Mouse (Mus musculus): ENCODE measurements around the gene Heatr5b. TPM values are rescaled to one million over a fixed set of nuclear protein-coding genes. Genes with fewer than 3 reads are reported as not detected.
A peak's percentile ranks its signal among the peaks of the same experiment; 100 is the strongest.
"Not testable (repeated sequence)": the region's sequence is repeated elsewhere in the genome, so short reads cannot be mapped to it uniquely, and the experiment has no call there.

Heatr5b gene
- total RNA-seq (2015; ENCODE audit: low replicate concordance) (5.4 and 6.7 TPM in 2 replicates), total RNA-seq (2017; ENCODE audit: low replicate concordance) (6.1 and 7.1 TPM in 2 replicates)

DNA sequence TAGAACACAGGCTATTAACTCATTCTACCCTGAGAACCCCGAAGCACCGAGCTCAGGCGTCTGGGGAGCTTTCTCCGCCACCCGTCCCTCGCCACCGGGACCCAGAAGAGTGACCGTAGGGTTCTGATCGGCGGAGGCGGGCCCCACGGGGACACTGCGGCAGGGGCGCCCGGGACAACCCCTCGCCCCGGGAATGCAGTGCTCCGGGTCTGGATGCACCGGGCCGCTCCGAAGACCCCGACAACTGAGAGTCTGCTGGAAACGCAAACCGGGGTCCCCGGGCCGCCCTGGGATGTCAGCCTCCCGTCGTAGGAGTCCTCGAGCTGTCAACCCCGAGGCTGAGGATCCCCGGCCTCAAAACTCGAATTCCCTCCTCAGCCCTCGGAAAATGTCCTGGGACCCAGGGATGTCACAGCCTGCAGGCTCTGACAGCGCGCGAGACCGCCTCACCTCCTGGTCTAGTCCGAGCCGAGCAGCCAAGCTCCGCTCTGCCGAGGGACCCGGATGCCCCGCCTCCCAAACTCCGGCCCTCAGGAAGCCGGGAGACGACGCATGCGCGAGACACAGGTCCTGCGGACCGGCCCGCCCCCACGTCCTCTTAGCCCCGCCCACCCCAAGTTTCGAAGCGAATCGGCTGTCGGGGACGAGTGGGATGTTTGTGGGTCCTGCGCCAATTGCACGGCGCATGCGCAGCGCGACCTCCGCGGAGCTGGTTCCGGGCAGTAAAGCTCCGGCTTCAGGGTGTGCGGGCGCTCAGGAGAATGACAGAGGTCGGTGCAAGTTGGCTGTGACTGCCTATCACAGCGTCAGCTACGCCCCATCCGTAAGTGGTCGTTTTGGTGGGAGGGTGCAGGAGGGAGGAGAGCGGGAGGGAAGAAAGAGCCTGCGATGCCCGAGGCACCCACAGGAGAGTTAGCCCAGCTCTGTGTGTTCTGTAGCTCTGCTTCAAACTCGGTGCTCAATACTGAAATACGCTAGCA, at the start of gene Heatr5b, which contains the start of gene Gpatch11:
Gene Heatr5b, minus strand, starts transcription at position 509 of the 980 bp plus-strand sequence.
Gene Gpatch11, plus strand, starts transcription at position 712 of the 980 bp plus-strand sequence.
- ATAC-seq (replicated peaks; ENCODE audit: low FRiP score, poor library complexity, severe bottlenecking), result peak; percentile 91

DNA sequence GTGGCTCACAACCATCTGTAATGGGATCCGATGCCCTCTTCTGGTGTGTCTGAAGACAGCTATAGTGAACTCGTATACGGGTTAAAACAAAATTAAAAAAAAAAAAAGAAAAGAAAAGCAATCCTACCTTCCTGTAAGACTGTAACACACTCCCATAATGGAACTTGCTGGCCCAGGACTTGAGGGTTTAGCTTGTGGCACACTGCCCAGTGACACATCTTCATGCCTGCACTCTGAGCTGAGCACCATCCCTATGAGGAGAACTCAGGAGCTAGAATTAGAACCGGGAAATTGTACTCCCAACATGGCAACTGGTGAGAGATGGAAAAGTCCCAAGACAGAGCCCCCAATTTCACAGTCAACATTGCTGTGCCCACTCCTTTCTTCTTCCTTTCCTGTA, 48.1 kb upstream of the Heatr5b start:
- no peak for ATAC-seq (replicated peaks; ENCODE audit: low FRiP score, poor library complexity, severe bottlenecking)

DNA sequence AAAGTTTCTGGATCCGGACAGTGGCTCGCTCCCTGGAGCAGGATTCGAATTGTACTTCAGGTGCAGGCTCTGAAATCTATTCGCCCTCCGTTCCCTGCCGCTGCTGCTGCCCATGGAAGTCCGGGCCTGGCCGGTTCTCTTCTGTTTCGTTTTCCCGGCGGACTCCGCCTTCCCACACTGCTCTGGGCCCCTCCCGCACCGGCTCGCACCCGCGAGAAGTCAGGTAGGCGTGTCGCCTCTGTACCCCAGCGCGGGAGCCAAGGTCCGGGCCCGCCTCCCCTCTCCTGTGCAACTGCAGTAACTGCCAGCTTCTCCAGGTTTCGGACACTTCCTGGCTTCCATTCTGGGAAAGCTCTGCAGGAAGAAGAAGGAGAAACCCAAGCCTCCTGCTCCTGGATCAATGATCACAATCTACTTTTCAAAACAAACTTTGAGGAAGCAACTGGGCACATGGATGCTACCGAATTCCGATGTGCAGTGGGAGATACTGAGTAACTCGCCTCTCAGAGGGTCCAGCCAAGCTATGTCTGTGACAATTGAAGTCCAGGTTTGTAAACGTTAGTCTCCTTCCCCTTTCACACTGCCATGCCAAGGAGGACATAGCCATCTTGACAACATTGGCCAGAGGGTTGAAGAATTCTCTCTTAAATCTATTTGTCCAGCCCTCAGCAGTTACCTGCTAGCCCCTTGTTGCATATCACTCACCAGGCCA, 47.4 kb upstream of the Heatr5b start, which contains the start of gene Eif2ak2:
Gene Eif2ak2, minus strand, starts transcription at position 173 of the 712 bp plus-strand sequence.
- ATAC-seq (replicated peaks; ENCODE audit: low FRiP score, poor library complexity, severe bottlenecking), result peak; percentile 96

DNA sequence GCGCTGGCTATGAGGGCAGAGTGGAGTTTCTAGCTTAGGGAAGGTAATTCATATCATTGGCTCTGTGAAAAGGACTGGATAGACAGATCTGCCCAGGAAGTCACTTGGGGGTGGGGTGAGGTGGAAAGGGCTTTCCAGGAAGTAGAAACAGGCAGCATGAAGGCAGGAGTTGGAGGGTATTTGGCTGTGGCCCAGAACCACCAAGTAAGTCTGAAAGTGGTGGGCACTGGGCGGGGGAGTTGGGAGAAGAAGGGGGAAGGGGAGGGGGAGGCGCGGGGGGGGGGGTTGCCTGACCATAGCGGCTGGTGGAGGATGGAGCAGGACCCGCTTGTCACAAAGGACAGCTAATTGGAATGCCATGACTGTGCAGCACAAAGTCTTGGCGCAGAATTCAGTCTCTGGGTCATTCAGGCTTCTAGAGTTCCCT, 46.7 kb upstream of the Heatr5b start:
- 0 out of 2 replicates have a peak, but pooled peaks have one; percentile 33 for ATAC-seq (replicated peaks; ENCODE audit: low FRiP score, poor library complexity, severe bottlenecking)

DNA sequence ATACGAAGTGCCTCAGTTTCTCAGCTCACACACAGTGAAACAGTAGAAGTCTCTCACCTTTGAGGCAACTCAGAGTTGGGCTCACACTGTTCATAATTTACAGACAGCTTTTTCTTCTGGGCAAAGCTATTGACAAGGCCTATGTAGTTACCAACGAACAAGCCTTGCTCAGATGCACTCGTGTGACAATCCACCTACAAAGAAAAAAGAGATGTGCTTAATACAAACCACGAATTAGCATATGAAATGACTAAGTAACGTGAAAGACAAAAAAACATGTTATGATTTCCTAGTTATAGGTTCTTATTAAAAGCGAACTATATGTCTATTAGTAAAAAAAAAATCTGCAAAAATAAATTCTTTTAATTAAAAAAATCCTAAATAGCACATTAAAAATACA, 38.7 kb upstream of the Heatr5b start:
- no peak for ATAC-seq (replicated peaks; ENCODE audit: low FRiP score, poor library complexity, severe bottlenecking)

DNA sequence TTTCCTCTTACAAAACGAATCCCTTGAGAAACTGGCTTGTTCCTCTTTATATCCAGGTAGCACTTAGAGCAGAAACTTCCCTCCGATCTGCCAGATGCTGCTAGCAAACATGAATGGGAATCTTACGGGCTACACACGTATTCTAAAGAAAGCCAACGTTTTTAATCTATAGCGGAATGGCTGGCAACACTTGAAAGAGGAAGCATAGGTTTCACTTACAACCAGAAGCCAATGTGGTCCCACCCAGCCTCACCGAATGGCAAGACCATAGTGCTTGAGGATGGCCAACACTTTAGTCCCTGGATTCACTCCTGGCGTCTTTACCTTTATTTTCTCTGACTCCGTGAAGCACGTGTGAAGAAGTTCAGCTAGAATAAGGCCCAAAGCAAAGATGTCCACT, 21.1 kb upstream of the Heatr5b start:
- no peak for ATAC-seq (replicated peaks; ENCODE audit: low FRiP score, poor library complexity, severe bottlenecking)

DNA sequence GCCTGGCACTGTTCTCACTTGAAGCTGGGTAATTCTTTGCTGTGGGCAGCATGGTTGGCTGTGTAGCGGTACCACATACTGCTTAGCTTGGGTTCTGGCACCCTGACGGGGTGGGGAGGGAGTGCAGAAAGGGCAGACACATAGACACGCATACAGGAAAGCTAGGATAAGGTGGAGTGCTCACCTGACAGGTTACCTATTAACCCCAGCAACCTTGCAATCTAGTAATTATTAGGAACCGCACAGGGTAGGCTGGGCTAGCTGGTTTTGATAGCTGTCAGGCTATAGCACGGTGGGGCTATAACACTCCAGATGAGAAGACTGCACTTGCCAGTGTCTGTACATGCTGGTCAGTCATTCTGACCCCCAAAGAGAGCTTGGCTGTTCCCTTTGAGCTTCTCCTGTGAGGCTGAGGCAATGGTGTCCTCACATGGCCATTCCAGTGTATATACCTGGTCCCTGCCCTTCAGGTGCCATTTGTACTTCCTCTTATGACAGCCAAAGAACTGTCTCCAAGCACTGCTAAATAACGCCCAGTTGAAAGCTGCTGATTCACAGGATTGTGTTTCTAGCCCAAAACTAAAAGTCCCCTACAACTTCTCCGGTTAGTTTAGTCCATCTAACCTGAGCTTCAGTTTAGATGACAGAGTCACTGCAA, 7.2 kb upstream of the Heatr5b start:
- ATAC-seq (replicated peaks; ENCODE audit: low FRiP score, poor library complexity, severe bottlenecking), result no peak

DNA sequence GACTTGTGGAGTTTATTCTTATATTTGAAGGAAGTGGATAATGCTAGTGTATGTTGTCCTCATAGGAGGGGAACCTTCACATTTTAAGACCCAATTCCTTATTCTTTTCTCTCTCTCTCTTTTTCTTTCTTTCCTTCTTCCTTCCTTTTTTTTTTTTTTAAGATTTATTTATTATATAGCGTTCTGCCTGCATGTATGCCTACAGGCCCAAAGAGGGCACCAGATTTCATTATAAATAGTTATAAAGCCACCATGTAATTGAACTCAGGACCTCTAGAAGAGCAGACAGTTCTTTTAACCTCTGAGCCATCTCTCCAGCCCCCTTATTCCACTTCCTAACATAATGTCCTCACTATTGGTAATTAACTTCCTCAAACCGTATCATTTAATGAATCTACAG, 892 bp upstream of the Heatr5b start:
- no peak for ATAC-seq (replicated peaks; ENCODE audit: low FRiP score, poor library complexity, severe bottlenecking)

DNA sequence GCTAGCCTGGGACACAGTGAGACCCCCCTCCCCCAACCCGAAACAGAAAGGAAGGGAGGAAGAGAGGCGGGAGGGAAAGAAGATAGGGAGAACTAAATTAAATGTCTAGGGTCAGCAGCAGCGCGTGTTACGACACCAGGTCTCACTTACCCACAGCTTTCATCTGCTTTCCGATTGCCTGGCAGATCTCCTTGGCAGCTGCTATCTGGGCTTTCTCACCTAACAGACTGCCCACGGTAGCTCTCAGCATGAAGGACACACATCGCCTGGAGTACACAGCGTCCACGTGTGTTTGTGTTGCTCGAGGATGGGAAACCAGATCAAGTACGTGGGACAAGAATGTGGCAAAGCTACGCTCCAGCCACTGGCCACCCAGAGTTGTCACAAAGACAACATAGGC, 10.8 kb downstream of the Heatr5b start:
- no peak for ATAC-seq (replicated peaks; ENCODE audit: low FRiP score, poor library complexity, severe bottlenecking)

DNA sequence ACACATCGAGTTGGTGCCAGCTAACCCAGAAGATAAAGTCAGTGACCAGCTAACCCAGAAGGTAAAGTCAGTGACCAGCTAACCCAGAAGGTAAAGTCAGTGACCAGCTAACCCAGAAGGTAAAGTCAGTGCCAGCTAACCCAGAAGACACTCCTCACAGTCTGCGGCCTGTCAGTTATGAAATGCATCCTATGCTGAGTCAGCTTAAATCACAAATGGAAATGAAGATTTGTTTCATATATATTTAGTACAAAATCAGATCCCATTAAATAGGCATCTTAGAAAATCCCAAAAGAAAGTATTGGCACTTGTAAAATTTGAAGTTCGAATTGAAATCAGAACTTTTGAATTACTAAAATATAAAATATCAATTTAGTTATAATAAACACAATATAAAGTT, 25.6 kb downstream of the Heatr5b start:
- ATAC-seq (replicated peaks; ENCODE audit: low FRiP score, poor library complexity, severe bottlenecking), result no peak

DNA sequence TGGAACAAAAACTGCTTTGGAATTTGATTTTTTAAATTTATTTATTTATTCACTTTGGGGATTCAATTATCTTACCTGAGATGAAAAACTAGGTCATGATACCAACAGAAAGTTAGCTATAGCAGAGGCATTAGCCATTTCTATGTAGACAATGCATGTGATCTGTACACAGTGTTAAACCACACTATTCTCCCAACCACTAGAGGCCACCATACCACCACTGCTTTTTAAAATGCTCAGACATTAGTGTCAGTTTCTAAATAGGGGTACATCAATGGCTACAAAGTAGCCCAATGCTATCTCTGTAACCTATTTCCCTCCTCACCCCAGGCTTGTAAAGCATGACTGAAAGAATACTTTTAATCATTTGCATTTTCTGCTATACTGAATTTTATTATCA, 26.1 kb downstream of the Heatr5b start:
- ATAC-seq (replicated peaks; ENCODE audit: low FRiP score, poor library complexity, severe bottlenecking), result peak; percentile 52; the same call in 1 of the 2 replicates

DNA sequence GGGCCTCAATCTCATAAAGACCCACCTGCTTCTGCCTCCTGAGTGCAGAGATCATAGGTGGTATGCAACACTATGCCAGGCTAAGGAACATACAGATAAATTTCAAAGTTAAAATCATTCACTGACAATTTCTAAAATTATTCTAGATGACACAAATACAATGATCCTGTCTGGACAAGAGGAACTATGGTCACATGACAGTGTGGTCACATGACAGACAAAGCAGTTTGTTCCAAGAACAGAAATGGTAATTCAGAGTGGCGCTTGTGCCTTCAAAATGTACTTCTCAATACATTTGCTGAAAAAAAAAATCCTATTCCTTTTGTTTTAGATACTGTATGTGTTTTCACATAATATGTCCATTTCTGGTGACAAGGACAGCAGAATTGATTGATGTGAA, 37.9 kb downstream of the Heatr5b start:
- ATAC-seq (replicated peaks; ENCODE audit: low FRiP score, poor library complexity, severe bottlenecking), result no peak

DNA sequence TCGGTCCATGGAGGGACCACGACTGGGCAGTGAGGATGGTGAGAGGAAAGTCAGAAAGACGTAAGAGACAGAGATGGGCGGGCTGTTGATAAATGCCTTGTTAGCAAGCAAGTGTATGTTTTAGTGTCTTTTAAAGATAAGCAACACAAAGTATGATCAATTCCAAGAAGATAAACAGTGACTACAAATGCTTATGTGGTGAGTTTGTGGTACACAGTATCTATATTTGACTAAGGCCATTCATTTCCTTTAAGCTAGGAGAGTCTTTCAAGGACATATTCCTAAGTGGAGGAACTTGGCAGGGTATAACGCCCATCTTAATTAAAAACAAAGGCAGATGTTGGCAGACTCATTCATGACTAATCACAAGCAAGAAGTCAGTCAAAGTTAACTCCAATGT, 40.8 kb downstream of the Heatr5b start:
- no peak for ATAC-seq (replicated peaks; ENCODE audit: low FRiP score, poor library complexity, severe bottlenecking)

DNA sequence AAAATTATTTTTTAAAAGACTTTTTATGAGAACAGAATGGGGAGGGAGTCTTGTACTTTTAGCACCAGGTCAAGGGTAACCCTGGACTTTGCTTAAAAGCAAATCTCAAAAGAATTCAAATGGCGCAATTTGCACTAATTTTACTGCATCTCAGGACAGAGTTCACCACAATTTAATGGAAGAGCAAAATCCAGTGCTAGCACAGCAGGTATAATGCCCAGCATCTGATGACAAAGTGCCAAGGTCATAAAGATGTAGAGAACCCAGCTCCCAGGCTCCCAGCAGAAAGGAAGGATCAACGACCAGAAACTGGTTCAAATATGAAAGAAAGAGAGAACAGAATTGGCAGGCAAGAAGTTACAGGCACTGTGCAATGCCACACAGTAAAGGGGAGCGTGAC, 43.0 kb downstream of the Heatr5b start:
- no peak for ATAC-seq (replicated peaks; ENCODE audit: low FRiP score, poor library complexity, severe bottlenecking)

DNA sequence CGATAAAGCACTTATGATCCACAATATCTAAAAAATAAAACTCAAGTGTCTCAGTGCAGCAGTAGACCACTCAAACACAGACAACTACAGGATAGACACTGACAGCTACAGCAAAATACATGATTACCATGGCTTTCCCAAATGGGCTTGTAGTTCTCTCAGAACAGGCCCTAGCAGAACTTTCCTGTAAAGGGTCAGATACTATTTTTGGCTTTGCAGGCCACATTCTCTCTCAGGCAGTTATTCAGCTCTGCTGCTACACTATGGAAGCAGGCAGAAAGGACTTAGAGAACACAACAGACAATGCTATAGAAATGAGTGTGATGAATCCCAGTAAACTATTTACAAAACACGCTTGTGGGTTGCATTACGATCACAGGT, 43.5 kb downstream of the Heatr5b start:
- ATAC-seq (replicated peaks; ENCODE audit: low FRiP score, poor library complexity, severe bottlenecking), result no peak

DNA sequence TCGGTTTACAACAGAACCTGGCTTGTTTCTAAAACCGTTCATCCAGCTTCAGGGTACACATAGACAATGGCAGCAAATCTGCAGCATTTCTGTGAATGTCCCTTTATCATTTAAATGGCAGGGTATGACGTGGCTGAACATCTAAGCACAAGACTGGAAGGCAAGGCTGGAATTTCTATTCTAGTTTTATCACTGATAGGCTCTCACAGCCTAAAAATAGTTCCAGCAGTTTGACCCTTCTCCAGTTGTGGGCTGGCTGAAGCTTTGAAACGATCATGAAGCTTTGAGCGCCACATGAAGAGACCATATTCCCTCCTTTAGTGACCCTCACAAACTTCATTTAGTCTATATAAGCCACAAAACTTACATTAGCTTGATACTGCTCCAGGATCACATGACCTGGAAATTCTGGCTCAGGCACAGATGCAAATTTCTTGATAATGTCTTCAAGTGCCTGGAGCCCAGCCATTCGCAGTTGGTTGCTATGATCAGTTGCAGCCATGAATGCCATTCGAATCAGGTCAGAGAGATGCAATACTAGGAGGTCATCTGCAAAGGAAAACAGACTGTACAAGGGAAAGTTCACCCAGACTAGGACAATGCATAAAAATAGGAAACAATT, 44.0 kb downstream of the Heatr5b start:
- ATAC-seq (replicated peaks; ENCODE audit: low FRiP score, poor library complexity, severe bottlenecking), result no peak

DNA sequence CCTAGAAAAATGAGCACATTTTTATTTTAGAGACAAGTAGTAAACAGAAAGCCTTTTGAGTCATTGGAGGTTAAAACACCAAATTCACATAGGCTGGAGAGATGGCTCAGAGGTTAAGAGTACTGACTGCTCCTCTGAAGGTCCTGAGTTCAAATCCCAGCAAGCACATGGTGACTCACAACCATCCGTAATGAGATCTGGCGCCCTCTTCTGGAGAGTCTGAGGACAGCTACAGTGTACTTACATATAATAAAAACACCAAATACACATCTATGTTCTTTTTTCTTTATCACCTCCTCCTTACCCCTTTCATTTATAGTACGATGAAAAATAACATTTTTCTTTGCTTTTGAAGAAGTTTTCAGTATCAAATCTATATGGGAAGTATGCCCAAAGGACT, 46.9 kb downstream of the Heatr5b start:
- not testable (repeated sequence) for ATAC-seq (replicated peaks; ENCODE audit: low FRiP score, poor library complexity, severe bottlenecking)

DNA sequence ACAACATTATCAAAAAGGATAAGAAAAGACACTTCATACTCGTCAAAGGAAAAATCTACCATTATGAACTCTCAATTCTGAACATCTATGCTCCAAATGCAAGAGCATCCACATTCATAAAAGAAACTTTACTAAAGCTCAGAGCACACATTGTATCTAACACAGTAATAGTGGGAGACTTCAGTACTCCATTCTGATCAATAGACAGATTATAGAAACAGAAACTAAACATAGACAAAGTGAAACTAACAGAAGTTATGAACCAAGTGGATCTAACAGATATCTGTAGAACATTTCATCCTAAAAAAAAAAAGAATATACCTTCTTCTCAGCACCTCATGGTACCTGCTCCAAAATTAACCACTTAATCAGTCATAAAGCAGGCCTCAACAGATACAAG, 56.4 kb downstream of the Heatr5b start:
- no peak for ATAC-seq (replicated peaks; ENCODE audit: low FRiP score, poor library complexity, severe bottlenecking)

DNA sequence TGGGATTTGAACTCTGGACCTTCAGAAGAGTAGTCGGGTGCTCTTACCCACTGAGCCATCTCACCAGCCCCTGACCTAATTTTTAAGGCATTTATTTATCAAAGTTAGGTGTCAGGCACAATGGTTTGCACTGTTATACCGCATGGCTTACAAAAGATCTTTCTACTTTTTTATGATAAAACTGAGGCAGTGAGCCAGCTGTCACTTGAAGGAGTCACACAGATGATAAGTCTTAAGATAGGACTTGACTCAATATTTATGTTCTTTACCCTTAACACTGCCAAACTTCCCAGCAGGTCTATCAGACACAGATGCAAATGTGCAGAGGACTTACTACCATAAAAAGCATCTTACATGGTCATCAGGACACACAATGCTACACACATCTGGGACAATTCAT, 62.8 kb downstream of the Heatr5b start:
- no peak for ATAC-seq (replicated peaks; ENCODE audit: low FRiP score, poor library complexity, severe bottlenecking)

DNA sequence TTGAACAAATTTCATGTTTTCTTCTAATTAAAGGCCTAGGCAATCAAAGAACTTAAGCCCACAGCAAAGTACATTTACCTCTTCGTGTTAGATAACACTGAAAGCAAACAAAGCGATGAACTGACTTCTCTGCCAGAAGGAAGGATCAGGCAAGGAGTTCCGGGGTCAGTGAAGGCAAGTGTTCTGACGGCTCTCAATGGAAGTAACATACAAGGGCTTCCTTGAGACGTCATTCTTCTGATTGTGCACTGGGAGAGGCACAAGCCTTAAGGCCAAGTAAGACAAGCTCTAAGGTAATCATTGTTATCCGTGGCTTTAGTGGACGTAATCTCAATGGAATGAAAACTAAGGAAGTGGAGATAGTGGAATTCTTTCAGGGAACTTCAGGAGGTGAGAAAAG, 64.2 kb downstream of the Heatr5b start:
- no peak for ATAC-seq (replicated peaks; ENCODE audit: low FRiP score, poor library complexity, severe bottlenecking)

Measured in erythroblast, adult 5-6 weeks (primary cell).